Mouse (Mus musculus) hindbrain, postnatal 0 days (tissue): Measurements from ENCODE around the gene C1ra. TPM values are rescaled to one million over a fixed set of nuclear protein-coding genes. Genes with fewer than 3 reads are reported as not detected.
"Not testable (repeated sequence)": the region's sequence is repeated elsewhere in the genome, so short reads cannot be mapped to it uniquely, and the experiment has no call there.

Source experiments
- ATAC-seq: fragments of 200-750 bp; cut with Nextera tagmentation; 2 replicates; pipeline ENCODE4 v1.8.0; 2017; ENCODE audit warnings: mild to moderate bottlenecking, moderate TSS enrichment, moderate library complexity
- DNase-seq: peaks from one replicate; pipeline ENCODE4 v3.0.0-alpha.2; 2015; ENCODE audit warnings: low spot score
- H3K27ac ChIP-seq: fragments of 300-500 bp; sonication (generic); 2 replicates; pipeline ENCODE4 v1.5.1; 2014; ENCODE audit warnings: mild to moderate bottlenecking
- H3K27me3 ChIP-seq: fragments of 300-500 bp; sonication (generic); 2 replicates; pipeline ENCODE4 v1.6.1; 2014; ENCODE audit warnings: low read length, mixed read lengths; ENCODE audit not compliant: insufficient read depth
- H3K36me3 ChIP-seq: fragments of 300-500 bp; sonication (generic); 2 replicates; pipeline ENCODE4 v1.6.1; 2014; ENCODE audit warnings: low read length, mixed read lengths; ENCODE audit not compliant: insufficient read depth
- H3K4me1 ChIP-seq: fragments of 300-500 bp; sonication (generic); 2 replicates; pipeline ENCODE4 v1.6.1; 2014; ENCODE audit warnings: antibody characterized with exemption, low read length, mixed read lengths; ENCODE audit not compliant: insufficient read depth
- H3K4me2 ChIP-seq: fragments of 300-500 bp; sonication (generic); 2 replicates; pipeline ENCODE4 v1.6.1; 2014; ENCODE audit warnings: low read depth, mild to moderate bottlenecking, low read length, moderate library complexity, mixed read lengths
- H3K4me3 ChIP-seq: fragments of 300-500 bp; sonication (generic); 2 replicates; pipeline ENCODE4 v1.5.1; 2014; ENCODE audit warnings: low read length
- H3K9ac ChIP-seq: fragments of 300-500 bp; sonication (generic); replicated peaks from 2 replicates; pipeline ENCODE4 v1.6.1; 2014; ENCODE audit warnings: mild to moderate bottlenecking, low read length, moderate library complexity, mixed read lengths
- H3K9me3 ChIP-seq: fragments of 300-500 bp; sonication (generic); 2 replicates; pipeline ENCODE4 v1.6.1; 2016; ENCODE audit warnings: low read length, mixed read lengths
- CTCF ChIP-seq: IDR thresholded peaks from 2 replicates; pipeline ENCODE4 v1.5.1; 2016; ENCODE audit warnings: antibody characterized with exemption, control low read depth, low read depth
- WGBS: fragments of 180-500 bp; shearing (Covaris S2); extraction: QIAGEN DNeasy Blood & Tissue Kit; methylation state at CpG from one replicate; pipeline ENCODE4 v1.1.7; 2014; 5-methylcytosine and 5-hydroxymethylcytosine counted together
- polyA plus RNA-seq: library from polyadenylated mRNA; unstranded; fragments of >200 nt; fragmentation: Nextera tagmentation; extraction: Ambion mirVana; gene quantifications from 2 replicates; pipeline ENCODE4 v1.2.1, GENCODE M21; 2015
- total RNA-seq: library from RNA; depleted of rRNA; stranded (reverse); fragments of >200 nt; gene quantifications from 2 replicates; pipeline ENCODE4 v1.2.3, GENCODE M21; 2014

The C1ra gene
- total and polyA plus RNA-seq, 2 experiments from 2014 or later: 0.42 to 0.83 TPM

- no peak overlapping the region for H3K9ac ChIP-seq
- no peaks in the 10 kb centered on the region for H3K36me3 ChIP-seq
- peak; percentile 64 for TF ChIP-seq CTCF
- H3K9me3 ChIP-seq: no peaks in the 10 kb centered on the region
- DNase-seq: no peak
- no peak for ATAC-seq
- no peaks in the 10 kb centered on the region for H3K27me3 ChIP-seq
- 33% methylated on average over 6 of the region's 6 CpGs for WGBS
- H3K4me3 ChIP-seq: no peak overlapping the region
- no peaks in the 10 kb centered on the region for H3K4me1 ChIP-seq
- H3K27ac ChIP-seq: no peak overlapping the region
- no peak overlapping the region for H3K4me2 ChIP-seq
Measured at GRCm38 (mm10) chr6:124472801-124473200, 39.4 kb upstream of the C1ra start.

DNA sequence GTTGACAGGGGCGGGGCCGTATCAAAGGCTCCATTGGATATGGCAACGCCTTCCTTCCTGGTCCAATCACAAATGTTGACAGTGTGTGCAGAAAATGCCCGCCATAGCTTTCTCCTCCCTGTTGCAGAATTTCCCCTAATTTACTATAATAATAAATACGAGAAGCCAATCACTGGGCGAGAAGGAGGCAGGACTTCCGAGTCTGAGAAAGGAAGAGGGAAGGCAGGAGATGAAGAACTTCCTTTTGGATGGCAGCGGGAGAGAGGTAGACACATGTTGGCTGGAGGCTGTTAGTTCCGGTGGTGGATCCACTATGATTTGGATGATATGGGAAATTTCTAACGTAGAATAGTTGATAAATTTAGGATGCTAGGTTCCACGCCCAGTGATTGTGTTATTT is 37.6 kb upstream of the C1ra start:
- ATAC-seq: no peak
- H3K9me3 ChIP-seq: no peaks in the 10 kb centered on the region
- no peaks in the 10 kb centered on the region for H3K36me3 ChIP-seq
- 84% methylated on average over 11 of the region's 11 CpGs for WGBS
- no peak overlapping the region for H3K9ac ChIP-seq
- no peak for TF ChIP-seq CTCF
- no peak for DNase-seq
- H3K27ac ChIP-seq: no peak overlapping the region
- H3K4me2 ChIP-seq: no peak overlapping the region
- H3K27me3 ChIP-seq: no peaks in the 10 kb centered on the region
- H3K4me3 ChIP-seq: no peak overlapping the region
- H3K4me1 ChIP-seq: no peaks in the 10 kb centered on the region

DNA sequence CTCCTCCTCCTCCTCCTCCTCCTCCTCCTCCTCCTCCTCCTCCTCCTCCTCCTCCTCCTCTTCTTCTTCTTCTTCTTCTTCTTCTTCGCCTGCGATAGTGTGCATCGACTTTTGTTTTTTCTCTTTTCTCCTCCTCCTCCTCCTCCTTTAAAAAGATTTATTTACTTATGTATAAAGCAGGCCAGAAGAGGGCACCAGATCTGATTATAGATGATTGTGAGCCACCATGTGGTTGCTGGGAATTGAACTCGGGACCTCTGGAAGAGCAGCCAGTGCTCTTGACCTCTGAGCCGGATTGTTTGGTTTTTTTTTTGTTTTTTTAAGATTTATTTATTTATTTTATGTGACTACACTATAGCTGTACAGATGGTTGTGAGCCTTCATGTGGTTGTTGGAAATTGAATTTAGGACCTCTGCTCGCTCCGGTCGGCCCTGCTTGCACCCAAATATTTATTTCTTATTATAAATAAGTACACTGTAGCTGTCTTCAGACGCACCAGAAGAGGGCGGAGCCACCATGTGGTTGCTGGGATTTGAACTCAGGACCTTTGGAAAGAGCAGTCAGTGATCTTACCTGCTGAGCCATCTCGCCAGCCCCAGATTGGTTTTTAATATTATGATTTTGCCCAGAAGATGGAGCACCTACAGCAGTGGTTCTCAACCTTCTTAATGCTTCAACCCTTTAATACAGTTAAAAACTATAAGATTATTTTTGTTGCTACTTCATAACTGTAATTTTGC is 36.7 kb upstream of the C1ra start:
- DNase-seq, H3K4me3 ChIP-seq, H3K9me3 ChIP-seq, H3K9ac ChIP-seq, ATAC-seq, H3K4me1 ChIP-seq, H3K27me3 ChIP-seq, H3K4me2 ChIP-seq, H3K36me3 ChIP-seq, H3K27ac ChIP-seq: not testable (repeated sequence)
- WGBS: 92% methylated on average over 8 of the region's 11 CpGs

- TF ChIP-seq CTCF: no peak
- Histone ChIP-seq H3K9ac (no peak overlapping the region), H3K27ac (no peak overlapping the region), H3K9me3 (no peaks in the 10 kb centered on the region), H3K4me3 (no peak overlapping the region), H3K27me3 (no peaks in the 10 kb centered on the region), H3K36me3 (no peaks in the 10 kb centered on the region), H3K4me1 (no peaks in the 10 kb centered on the region), H3K4me2 (no peak overlapping the region)
- no peak for DNase-seq
- no peak for ATAC-seq
- WGBS: 67% methylated on average over 7 of the region's 7 CpGs
Measured at GRCm38 (mm10) chr6:124476216-124476615, 36.0 kb upstream of the C1ra start.

DNA sequence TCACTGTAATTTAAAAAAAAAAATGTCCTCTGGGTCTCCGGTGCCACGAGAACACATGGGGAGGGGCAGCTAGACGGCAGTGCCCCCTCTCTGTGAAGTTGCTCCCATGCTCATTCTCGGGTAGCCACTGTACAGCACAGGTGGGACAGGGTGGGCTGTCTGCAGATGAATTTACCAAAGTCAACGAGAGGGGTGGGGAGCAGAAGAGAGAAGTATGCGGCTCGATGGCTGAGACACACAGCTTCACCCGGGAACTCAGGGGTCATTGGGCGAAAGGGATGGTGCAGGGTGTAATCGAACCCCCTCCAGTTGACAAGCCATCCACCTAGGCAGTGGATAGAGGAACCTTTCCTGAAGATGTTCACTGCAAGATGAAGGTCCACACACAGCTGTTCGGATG is 35.4 kb upstream of the C1ra start:
- DNase-seq (no peak), ATAC-seq (no peak)
- Histone ChIP-seq H3K27ac (no peak overlapping the region), H3K27me3 (no peaks in the 10 kb centered on the region), H3K4me2 (no peak overlapping the region), H3K9ac (no peak overlapping the region), H3K4me1 (no peaks in the 10 kb centered on the region), H3K36me3 (no peaks in the 10 kb centered on the region), H3K4me3 (no peak overlapping the region), H3K9me3 (no peaks in the 10 kb centered on the region)
- WGBS: 86% methylated on average over 11 of the region's 11 CpGs
- no peak for TF ChIP-seq CTCF

- 65% methylated on average over 5 of the region's 5 CpGs for WGBS
- H3K27ac ChIP-seq: no peak overlapping the region
- H3K4me3 ChIP-seq: no peak overlapping the region
- no peaks in the 10 kb centered on the region for H3K4me1 ChIP-seq
- no peak overlapping the region for H3K4me2 ChIP-seq
- TF ChIP-seq CTCF: no peak
- no peaks in the 10 kb centered on the region for H3K36me3 ChIP-seq
- DNase-seq (no peak), ATAC-seq (no peak)
- no peak overlapping the region for H3K9ac ChIP-seq
- no peaks in the 10 kb centered on the region for H3K9me3 ChIP-seq
- H3K27me3 ChIP-seq: no peaks in the 10 kb centered on the region
Measured at GRCm38 (mm10) chr6:124477221-124477655, 35.0 kb upstream of the C1ra start.

- TF ChIP-seq CTCF: no peak
- H3K4me1 ChIP-seq: no peaks in the 10 kb centered on the region
- no peaks in the 10 kb centered on the region for H3K27me3 ChIP-seq
- H3K4me2 ChIP-seq: no peak overlapping the region
- ATAC-seq (no peak), DNase-seq (no peak)
- H3K9ac ChIP-seq: no peak overlapping the region
- no peaks in the 10 kb centered on the region for H3K36me3 ChIP-seq
- WGBS: 75% methylated on average over 17 of the region's 17 CpGs
- no peaks in the 10 kb centered on the region for H3K9me3 ChIP-seq
- H3K27ac ChIP-seq: no peak overlapping the region
- no peak overlapping the region for H3K4me3 ChIP-seq
Measured at GRCm38 (mm10) chr6:124477922-124478651, 34.1 kb upstream of the C1ra start.
